In the genomic region with DNA sequence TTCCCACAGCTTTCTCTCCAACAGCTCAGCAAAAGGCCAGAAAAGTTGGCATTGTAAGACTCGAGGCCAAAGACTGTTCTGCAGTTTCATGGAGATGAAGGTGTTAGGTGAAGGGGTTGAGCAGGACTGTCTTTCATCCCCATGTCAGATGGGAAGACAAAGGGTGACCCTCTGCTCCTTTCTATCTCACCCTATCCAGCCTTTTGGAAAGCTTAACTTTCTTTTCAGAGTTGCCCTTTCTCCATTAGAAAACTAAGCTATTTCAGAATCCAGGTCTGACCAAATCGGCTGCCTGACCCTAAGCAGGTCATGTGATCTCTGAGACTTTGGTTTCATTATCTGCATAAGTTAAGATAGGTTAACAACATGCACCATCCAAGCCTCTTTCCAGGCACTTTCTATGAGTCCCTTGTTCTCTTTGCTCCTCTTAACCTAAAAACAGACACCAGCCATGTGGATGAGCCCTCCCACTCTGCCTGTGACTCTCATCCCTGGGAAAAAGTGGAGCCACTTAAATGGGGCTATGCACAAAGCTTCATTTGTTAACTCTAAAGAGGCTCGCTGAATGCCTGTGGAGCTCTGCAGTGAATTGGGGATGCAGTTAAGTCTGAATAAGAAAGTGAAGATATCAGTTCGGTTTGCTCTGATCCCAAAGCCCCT, we compare ENCODE assay signal across 19 mouse cellular contexts.
DNase-seq lines count a peak whose midpoint lies in the region; ATAC-seq and TF ChIP-seq lines count a peak whose summit lies in the region.
"Had no signal": no experiment of that assay in that cellular context is flagged by ENCODE, and none has a peak within 500 bp of the region (broad histone marks: within the 10 kb centered on the region; RNA-seq: fewer than 3 reads in every experiment).

No protein-coding gene starts in this region.

- H3K4me1 ChIP-seq in embryonic facial prominence, embryonic 14.5 days (ENCODE audit: control insufficient read depth, insufficient read depth, low read length) = no peaks in the 10 kb centered on the region
- peaks cover 11% of the 10 kb centered on the region; the same call in 1 of the 2 replicates for H3K4me1 ChIP-seq in embryonic facial prominence, embryonic 10.5 days
- no peaks in the 10 kb centered on the region for H3K4me1 ChIP-seq in intestine, embryonic 16.5 days (ENCODE audit: control insufficient read depth, insufficient read depth, low read length)
- no peaks in the 10 kb centered on the region for H3K4me1 ChIP-seq in intestine, postnatal 0 days (replicated peaks; ENCODE audit: control insufficient read depth, insufficient read depth, low read length)
- H3K4me1 ChIP-seq: embryonic facial prominence, embryonic 13.5 days had no signal

- ATAC-seq in embryonic facial prominence, embryonic 14.5 days (ENCODE audit: low read depth) = no peak
- peak; percentile 33 for ATAC-seq in intestine, embryonic 16.5 days
- ATAC-seq in intestine, postnatal 0 days = no peak
- ATAC-seq: CD4-positive, CD25-positive, alpha-beta regulatory T cell, adult 4 months had no signal

- peak; percentile 12 for DNase-seq in embryonic facial prominence, embryonic 14.5 days (ENCODE audit: low spot score)
- no peak for DNase-seq in embryonic facial prominence, embryonic 10.5 days (ENCODE audit: low spot score)
- DNase-seq in heart, adult 11 months = peak; percentile 82
- no peak for DNase-seq in heart, postnatal 14 days
- DNase-seq in brain, adult 2 months (ENCODE audit: low read depth, low spot score) = peak; percentile 20
- DNase-seq in kidney, postnatal 25 days = no peak
- DNase-seq: adrenal gland, postnatal 25 days; cerebellum, adult 18-20 months; cerebellum, postnatal 36 days; kidney, adult 8-10 months; kidney, postnatal 14 days; lung, postnatal 10 days; retina, postnatal 1 day had no signal

- H3K27me3 ChIP-seq in embryonic facial prominence, embryonic 14.5 days (replicated peaks; ENCODE audit: control insufficient read depth, insufficient read depth, low read length) = no peaks in the 10 kb centered on the region
- H3K27me3 ChIP-seq in embryonic facial prominence, embryonic 10.5 days (replicated peaks; ENCODE audit: low read depth, poor library complexity, severe bottlenecking) = no peaks in the 10 kb centered on the region
- no peaks in the 10 kb centered on the region for H3K27me3 ChIP-seq in intestine, embryonic 16.5 days (replicated peaks; ENCODE audit: control insufficient read depth, insufficient read depth, low read length)
- no peaks in the 10 kb centered on the region for H3K27me3 ChIP-seq in intestine, postnatal 0 days (replicated peaks; ENCODE audit: control insufficient read depth, insufficient read depth, low read length)
- H3K27me3 ChIP-seq: embryonic facial prominence, embryonic 13.5 days had no signal

- no peaks in the 10 kb centered on the region for H3K9me3 ChIP-seq in embryonic facial prominence, embryonic 14.5 days (ENCODE audit: control insufficient read depth, low read length)
- no peaks in the 10 kb centered on the region for H3K9me3 ChIP-seq in embryonic facial prominence, embryonic 10.5 days
- H3K9me3 ChIP-seq in intestine, embryonic 16.5 days (ENCODE audit: control insufficient read depth, low read length) = 0 out of 2 replicates have a peak, but pooled peaks cover 3% of the 10 kb centered on the region
- no peaks in the 10 kb centered on the region for H3K9me3 ChIP-seq in intestine, postnatal 0 days (ENCODE audit: control insufficient read depth)
- H3K9me3 ChIP-seq: embryonic facial prominence, embryonic 13.5 days; G1E had no signal

- H3K9ac ChIP-seq in embryonic facial prominence, embryonic 14.5 days (ENCODE audit: low read depth, low read length) = no peak overlapping the region
- no peak overlapping the region for H3K9ac ChIP-seq in intestine, embryonic 16.5 days (ENCODE audit: low read depth, low read length)
- no peak overlapping the region for H3K9ac ChIP-seq in intestine, postnatal 0 days (ENCODE audit: low read depth, low read length)
- H3K9ac ChIP-seq: embryonic facial prominence, embryonic 13.5 days had no signal

- H3K36me3 ChIP-seq in embryonic facial prominence, embryonic 14.5 days (ENCODE audit: control insufficient read depth, insufficient read depth, low read length) = no peaks in the 10 kb centered on the region
- no peaks in the 10 kb centered on the region for H3K36me3 ChIP-seq in embryonic facial prominence, embryonic 10.5 days (replicated peaks)
- H3K36me3 ChIP-seq in intestine, embryonic 16.5 days (ENCODE audit: control insufficient read depth, insufficient read depth, low read length) = no peaks in the 10 kb centered on the region
- no peaks in the 10 kb centered on the region for H3K36me3 ChIP-seq in intestine, postnatal 0 days (ENCODE audit: control insufficient read depth, insufficient read depth)
- H3K36me3 ChIP-seq: embryonic facial prominence, embryonic 13.5 days; G1E had no signal

- H3K4me2 ChIP-seq in embryonic facial prominence, embryonic 14.5 days (ENCODE audit: low read depth, low read length) = no peak overlapping the region
- no peak overlapping the region for H3K4me2 ChIP-seq in intestine, embryonic 16.5 days (ENCODE audit: low read depth, low read length)
- no peak overlapping the region for H3K4me2 ChIP-seq in intestine, postnatal 0 days (replicated peaks; ENCODE audit: low read depth)
- H3K4me2 ChIP-seq: embryonic facial prominence, embryonic 13.5 days had no signal

- no peak for TF ChIP-seq CTCF in intestine, postnatal 0 days (IDR thresholded peaks at IDR 0.05; ENCODE audit: low read depth)

- no peak overlapping the region for H3K4me3 ChIP-seq in embryonic facial prominence, embryonic 14.5 days (ENCODE audit: low read depth, low read length)
- H3K4me3 ChIP-seq in embryonic facial prominence, embryonic 10.5 days = no peak overlapping the region
- no peak overlapping the region for H3K4me3 ChIP-seq in intestine, embryonic 16.5 days (ENCODE audit: low read length)
- no peak overlapping the region for H3K4me3 ChIP-seq in intestine, postnatal 0 days (ENCODE audit: low read depth, low read length)
- H3K4me3 ChIP-seq: embryonic facial prominence, embryonic 13.5 days had no signal

- intact Hi-C loops in heart, postnatal 14 days (cut with DNase I) = no loop called here

- H3K27ac ChIP-seq in embryonic facial prominence, embryonic 14.5 days (replicated peaks; ENCODE audit: low read depth, low read length) = no peak overlapping the region
- H3K27ac ChIP-seq in embryonic facial prominence, embryonic 10.5 days (replicated peaks) = no peak overlapping the region
- H3K27ac ChIP-seq in intestine, embryonic 16.5 days (ENCODE audit: low read length) = no peak overlapping the region
- no peak overlapping the region for H3K27ac ChIP-seq in intestine, postnatal 0 days (ENCODE audit: low read depth, low read length)
- H3K27ac ChIP-seq: embryonic facial prominence, embryonic 13.5 days; stomach, postnatal 0 days had no signal

- 28% methylated on average over 4 of the region's 4 CpGs for WGBS in embryonic facial prominence, embryonic 14.5 days
- WGBS in embryonic facial prominence, embryonic 10.5 days = 20% methylated on average over 4 of the region's 4 CpGs
- 51% methylated on average over 4 of the region's 4 CpGs for WGBS in intestine, embryonic 16.5 days
- 46% methylated on average over 4 of the region's 4 CpGs for WGBS in intestine, postnatal 0 days

Comparison
In these comparisons a context has a peak if more than half of its experiments do, and no peak if none do; other contexts are left out.
1. DNase-seq: peak in embryonic facial prominence, embryonic 14.5 days (single experiment), heart, adult 11 months (single experiment) and brain, adult 2 months (single experiment); none in embryonic facial prominence, embryonic 10.5 days (single experiment), heart, postnatal 14 days (0 of 2) and kidney, postnatal 25 days (0 of 2).